Mouse (Mus musculus) CD4-positive, CD25-positive, alpha-beta regulatory T cell, adult 2 months (primary cell): ENCODE results near the gene Cpeb2.

Experiments
- DNase-seq: peaks from one replicate; pipeline ENCODE4 v3.0.0-alpha.2; 2012; ENCODE audit warnings: low read depth, low spot score

Gene Cpeb2

GRCm38 (mm10) chr5:43232480-43233315, at the start of gene Cpeb2:
Gene Cpeb2 (plus strand): TSS chr5:43233170.
- peak; percentile 93 for DNase-seq

- DNase-seq = no peak
Measured at GRCm38 (mm10) chr5:43183556-43183955, 49.4 kb upstream of the Cpeb2 start.

- DNase-seq = no peak
Measured at GRCm38 (mm10) chr5:43184834-43185233, 48.1 kb upstream of the Cpeb2 start.

- no peak for DNase-seq
Measured at GRCm38 (mm10) chr5:43185478-43185877, 47.5 kb upstream of the Cpeb2 start.

- no peak for DNase-seq
Measured at GRCm38 (mm10) chr5:43200686-43201085, 32.3 kb upstream of the Cpeb2 start.

GRCm38 (mm10) chr5:43206495-43207053, 26.4 kb upstream of the Cpeb2 start:
- DNase-seq = no peak

GRCm38 (mm10) chr5:43217468-43217867, 15.5 kb upstream of the Cpeb2 start:
- DNase-seq = no peak

- DNase-seq = no peak
Measured at GRCm38 (mm10) chr5:43217987-43218846, 14.8 kb upstream of the Cpeb2 start.

GRCm38 (mm10) chr5:43218847-43219132, 14.2 kb upstream of the Cpeb2 start:
- no peak for DNase-seq

GRCm38 (mm10) chr5:43223359-43223758, 9.6 kb upstream of the Cpeb2 start:
- no peak for DNase-seq

GRCm38 (mm10) chr5:43224245-43224644, 8.7 kb upstream of the Cpeb2 start:
- DNase-seq = no peak

GRCm38 (mm10) chr5:43226160-43226559, 6.8 kb upstream of the Cpeb2 start:
- DNase-seq = no peak

- no peak for DNase-seq
Measured at GRCm38 (mm10) chr5:43227607-43228006, 5.4 kb upstream of the Cpeb2 start.

GRCm38 (mm10) chr5:43231061-43231460, 1.9 kb upstream of the Cpeb2 start:
- DNase-seq = no peak

- no peak for DNase-seq
Measured at GRCm38 (mm10) chr5:43232149-43232479, 856 bp upstream of the Cpeb2 start.

GRCm38 (mm10) chr5:43233316-43234181, 579 bp downstream of the Cpeb2 start:
- peak; percentile 88 for DNase-seq

GRCm38 (mm10) chr5:43234321-43235185, 1.6 kb downstream of the Cpeb2 start:
- peak; percentile 67 for DNase-seq

- peak; percentile 52 for DNase-seq
Measured at GRCm38 (mm10) chr5:43235186-43235785, 2.3 kb downstream of the Cpeb2 start.

- DNase-seq = no peak
Measured at GRCm38 (mm10) chr5:43235997-43236396, 3.0 kb downstream of the Cpeb2 start.

- peak; percentile 48 for DNase-seq
Measured at GRCm38 (mm10) chr5:43236476-43236875, 3.5 kb downstream of the Cpeb2 start.
